Mouse (Mus musculus) natural killer cell, adult 2 months (primary cell): ENCODE results near the gene Gm10447.
A peak's percentile ranks its signal among the peaks of the same experiment; 100 is the strongest.

Experiments
- DNase-seq, 2 experiments: peaks; one replicate each; pipeline ENCODE4 v3.0.0; 2022; ENCODE audit warnings: low spot score in 2 of 2

The Gm10447 gene

GRCm38 (mm10) chr11:53478383-53479170 lies 21.7 kb upstream of the Gm10447 start:
- no peak for DNase-seq

- DNase-seq = no peak
Observed at GRCm38 (mm10) chr11:53477833-53478232, 20.9 kb upstream of the Gm10447 start.

GRCm38 (mm10) chr11:53475620-53476019 lies 18.7 kb upstream of the Gm10447 start:
- no peak for DNase-seq

- DNase-seq = no peak
Observed at GRCm38 (mm10) chr11:53472709-53473108, 15.8 kb upstream of the Gm10447 start.

GRCm38 (mm10) chr11:53469968-53470695 lies 13.2 kb upstream of the Gm10447 start, which contains the start of gene Gm9837:
Gene Gm9837, minus strand, starts transcription at chr11:53470479.
- DNase-seq = peak; percentile 57 to 77

- no peak for DNase-seq
Observed at GRCm38 (mm10) chr11:53469294-53469967, 12.5 kb upstream of the Gm10447 start.

- no peak for DNase-seq
Observed at GRCm38 (mm10) chr11:53466231-53466971, 9.5 kb upstream of the Gm10447 start.

GRCm38 (mm10) chr11:53463551-53464424 lies 6.9 kb upstream of the Gm10447 start:
- DNase-seq = no peak

GRCm38 (mm10) chr11:53461727-53462126 lies 4.8 kb upstream of the Gm10447 start:
- DNase-seq = no peak

GRCm38 (mm10) chr11:53460192-53460591 lies 3.3 kb upstream of the Gm10447 start:
- DNase-seq = no peak

- no peak for DNase-seq
Observed at GRCm38 (mm10) chr11:53458996-53459395, 2.1 kb upstream of the Gm10447 start.

- DNase-seq = no peak
Observed at GRCm38 (mm10) chr11:53457372-53457954, 553 bp upstream of the Gm10447 start.

- DNase-seq = no peak
Observed at GRCm38 (mm10) chr11:53453031-53453430, 3.9 kb downstream of the Gm10447 start.

- no peak for DNase-seq
Observed at GRCm38 (mm10) chr11:53452396-53452795, 4.5 kb downstream of the Gm10447 start.

- no peak for DNase-seq
Observed at GRCm38 (mm10) chr11:53451361-53451760, 5.5 kb downstream of the Gm10447 start.

GRCm38 (mm10) chr11:53450070-53450705 lies 6.7 kb downstream of the Gm10447 start:
- DNase-seq = no peak

- DNase-seq = no peak
Observed at GRCm38 (mm10) chr11:53448529-53448928, 8.4 kb downstream of the Gm10447 start.

- DNase-seq = no peak
Observed at GRCm38 (mm10) chr11:53447996-53448395, 8.9 kb downstream of the Gm10447 start.

GRCm38 (mm10) chr11:53446183-53446582 lies 10.7 kb downstream of the Gm10447 start:
- no peak for DNase-seq

GRCm38 (mm10) chr11:53445562-53445961 lies 11.3 kb downstream of the Gm10447 start:
- no peak for DNase-seq
